Mouse (Mus musculus): ENCODE results near the gene H2-DMa. TPM values are rescaled to one million over a fixed set of nuclear protein-coding genes. Genes with fewer than 3 reads are reported as not detected.

H2-DMa gene
- polyA plus RNA-seq, 1 experiment from 2014 or later = 6.9 TPM

- H3K9me3 ChIP-seq = peaks cover 7% of the 10 kb centered on the region; the same call in 1 of the 2 replicates
- no peak for DNase-seq (ENCODE audit: extremely low spot score, low spot score)
- H3K27ac ChIP-seq = no peak overlapping the region
- H3K4me1 ChIP-seq = no peaks in the 10 kb centered on the region
- 78% methylated on average over 13 of the region's 13 CpGs for WGBS
- no peaks in the 10 kb centered on the region for H3K36me3 ChIP-seq (replicated peaks)
- no peak overlapping the region for H3K4me3 ChIP-seq
- peaks cover 23% of the 10 kb centered on the region for H3K27me3 ChIP-seq (ENCODE audit: poor library complexity, severe bottlenecking)
Observed at GRCm38 (mm10) chr17:34179913-34180859, 60.8 kb downstream of the H2-DMa start.

GRCm38 (mm10) chr17:34183564-34184219, 64.4 kb downstream of the H2-DMa start:
- no peak for DNase-seq (ENCODE audit: extremely low spot score, low spot score)
- Histone ChIP-seq H3K4me1 (peaks cover 19% of the 10 kb centered on the region), H3K27me3 (ENCODE audit: poor library complexity, severe bottlenecking) (peaks cover 58% of the 10 kb centered on the region), H3K4me3 (no peak overlapping the region), H3K36me3 (replicated peaks) (no peaks in the 10 kb centered on the region), H3K27ac (no peak overlapping the region), H3K9me3 (no peaks in the 10 kb centered on the region)
- 79% methylated on average over 15 of the region's 15 CpGs for WGBS

GRCm38 (mm10) chr17:34185526-34185925, 66.2 kb downstream of the H2-DMa start:
- H3K27ac ChIP-seq = no peak overlapping the region
- no peaks in the 10 kb centered on the region for H3K9me3 ChIP-seq
- H3K36me3 ChIP-seq (replicated peaks) = no peaks in the 10 kb centered on the region
- H3K4me1 ChIP-seq = peaks cover 19% of the 10 kb centered on the region
- DNase-seq (ENCODE audit: extremely low spot score, low spot score) = no peak
- H3K4me3 ChIP-seq = no peak overlapping the region
- H3K27me3 ChIP-seq (ENCODE audit: poor library complexity, severe bottlenecking) = peaks cover 77% of the 10 kb centered on the region
- 88% methylated on average over 9 of the region's 9 CpGs for WGBS

- Histone ChIP-seq H3K36me3 (replicated peaks) (no peaks in the 10 kb centered on the region), H3K27ac (peak overlapping the region; percentile 54; the same call in 1 of the 2 replicates), H3K9me3 (no peaks in the 10 kb centered on the region), H3K4me1 (peaks cover 19% of the 10 kb centered on the region), H3K27me3 (ENCODE audit: poor library complexity, severe bottlenecking) (peaks cover 90% of the 10 kb centered on the region), H3K4me3 (peak overlapping the region; percentile 56)
- peak; percentile 32 for DNase-seq (ENCODE audit: extremely low spot score, low spot score)
- WGBS = 3% methylated on average over 14 of the region's 14 CpGs
Observed at GRCm38 (mm10) chr17:34186885-34187260, 67.5 kb downstream of the H2-DMa start.

- peak; percentile 93 for DNase-seq (ENCODE audit: extremely low spot score, low spot score)
- H3K27me3 ChIP-seq (ENCODE audit: poor library complexity, severe bottlenecking) = peaks cover 95% of the 10 kb centered on the region
- peak within 1 kb of the TSS; percentile 54 for H3K27ac ChIP-seq
- H3K4me3 ChIP-seq = peak within 1 kb of the TSS; percentile 56
- H3K36me3 ChIP-seq (replicated peaks) = no peaks in the 10 kb centered on the region
- no peaks in the 10 kb centered on the region for H3K9me3 ChIP-seq
- peaks cover 19% of the 10 kb centered on the region for H3K4me1 ChIP-seq
- WGBS = under 1% methylated on average over 46 of the region's 46 CpGs
Observed at GRCm38 (mm10) chr17:34187261-34187916, 68.0 kb downstream of the H2-DMa start, which contains the start of the genes Tap1 and Psmb9. TSS of gene Tap1 (plus strand) at chr17:34187553. TSS of gene Psmb9 (minus strand) at chr17:34187764.

- peak overlapping the region; percentile 54 for H3K27ac ChIP-seq
- 3% methylated on average over 20 of the region's 20 CpGs for WGBS
- H3K36me3 ChIP-seq (replicated peaks) = no peaks in the 10 kb centered on the region
- H3K4me3 ChIP-seq = peak overlapping the region; percentile 56
- peaks cover 19% of the 10 kb centered on the region for H3K4me1 ChIP-seq
- H3K9me3 ChIP-seq = no peaks in the 10 kb centered on the region
- DNase-seq (ENCODE audit: extremely low spot score, low spot score) = peak; percentile 37
- H3K27me3 ChIP-seq (ENCODE audit: poor library complexity, severe bottlenecking) = peaks cover 100% of the 10 kb centered on the region
Observed at GRCm38 (mm10) chr17:34188010-34188409, 68.7 kb downstream of the H2-DMa start.

Other genes with a start within 250 kb of the H2-DMa start
- gene Gm7029, start 245.7 kb upstream of the H2-DMa start, polyA plus RNA-seq (2016; fragmentation: Nextera tagmentation; extraction: Ambion mirVana) = not detected in 2 replicates
- 6.6 and 8.1 TPM in 2 replicates for gene Kifc1, start 228.9 kb upstream of the H2-DMa start, polyA plus RNA-seq (2016; fragmentation: Nextera tagmentation; extraction: Ambion mirVana)
- gene Platr17, start 214.4 kb upstream of the H2-DMa start, polyA plus RNA-seq (2016; fragmentation: Nextera tagmentation; extraction: Ambion mirVana) = 0.19 and 0.39 TPM in 2 replicates
- 85.9 and 90.8 TPM in 2 replicates for gene Daxx, start 210.1 kb upstream of the H2-DMa start, polyA plus RNA-seq (2016; fragmentation: Nextera tagmentation; extraction: Ambion mirVana)
- gene Tapbp, start 203.6 kb upstream of the H2-DMa start, polyA plus RNA-seq (2016; fragmentation: Nextera tagmentation; extraction: Ambion mirVana) = 14.1 TPM in 2 replicates
- 21.2 and 23.2 TPM in 2 replicates for gene Zbtb22, start 203.6 kb upstream of the H2-DMa start, polyA plus RNA-seq (2016; fragmentation: Nextera tagmentation; extraction: Ambion mirVana)
- 39.3 and 46.7 TPM in 2 replicates for gene Rgl2, start 190.0 kb upstream of the H2-DMa start, polyA plus RNA-seq (2016; fragmentation: Nextera tagmentation; extraction: Ambion mirVana)
- 239 and 242 TPM in 2 replicates for gene Pfdn6, start 179.2 kb upstream of the H2-DMa start, polyA plus RNA-seq (2016; fragmentation: Nextera tagmentation; extraction: Ambion mirVana)
- gene Wdr46, start 178.9 kb upstream of the H2-DMa start, polyA plus RNA-seq (2016; fragmentation: Nextera tagmentation; extraction: Ambion mirVana) = 56.1 and 59.6 TPM in 2 replicates
- 3.3 and 3.7 TPM in 2 replicates for gene B3galt4, start 168.1 kb upstream of the H2-DMa start, polyA plus RNA-seq (2016; fragmentation: Nextera tagmentation; extraction: Ambion mirVana)
- 49.4 and 51.3 TPM in 2 replicates for gene Vps52, start 163.7 kb upstream of the H2-DMa start, polyA plus RNA-seq (2016; fragmentation: Nextera tagmentation; extraction: Ambion mirVana)
- 1,596 and 1,663 TPM in 2 replicates for gene Rps18, start 163.5 kb upstream of the H2-DMa start, polyA plus RNA-seq (2016; fragmentation: Nextera tagmentation; extraction: Ambion mirVana)
- gene H2-K1, start 119.2 kb upstream of the H2-DMa start, polyA plus RNA-seq (2016; fragmentation: Nextera tagmentation; extraction: Ambion mirVana) = 51.2 and 51.8 TPM in 2 replicates
- 11.4 and 12.4 TPM in 2 replicates for gene Ring1, start 94.9 kb upstream of the H2-DMa start, polyA plus RNA-seq (2016; fragmentation: Nextera tagmentation; extraction: Ambion mirVana)
- gene H2-Ke6, start 91.5 kb upstream of the H2-DMa start, polyA plus RNA-seq (2016; fragmentation: Nextera tagmentation; extraction: Ambion mirVana) = 95.4 and 96.4 TPM in 2 replicates
- gene Slc39a7, start 87.9 kb upstream of the H2-DMa start, polyA plus RNA-seq (2016; fragmentation: Nextera tagmentation; extraction: Ambion mirVana) = 203 and 206 TPM in 2 replicates
- gene Rxrb, start 87.7 kb upstream of the H2-DMa start, polyA plus RNA-seq (2016; fragmentation: Nextera tagmentation; extraction: Ambion mirVana) = 44.5 and 48.3 TPM in 2 replicates
- 0.74 and 0.75 TPM in 2 replicates for gene Col11a2, start 80.1 kb upstream of the H2-DMa start, polyA plus RNA-seq (2016; fragmentation: Nextera tagmentation; extraction: Ambion mirVana)
- 0.12 and 0.43 TPM in 2 replicates for gene H2-Oa, start 27.2 kb upstream of the H2-DMa start, polyA plus RNA-seq (2016; fragmentation: Nextera tagmentation; extraction: Ambion mirVana)
- gene Brd2, start 3.1 kb downstream of the H2-DMa start, polyA plus RNA-seq (2016; fragmentation: Nextera tagmentation; extraction: Ambion mirVana) = 121 and 134 TPM in 2 replicates
- gene H2-DMb2, start 23.8 kb downstream of the H2-DMa start, polyA plus RNA-seq (2016; fragmentation: Nextera tagmentation; extraction: Ambion mirVana) = 0.16 and 0.26 TPM in 2 replicates
- 0.24 and 0.81 TPM in 2 replicates for gene H2-DMb1, start 33.5 kb downstream of the H2-DMa start, polyA plus RNA-seq (2016; fragmentation: Nextera tagmentation; extraction: Ambion mirVana)
- gene Tap1, start 68.0 kb downstream of the H2-DMa start, polyA plus RNA-seq (2016; fragmentation: Nextera tagmentation; extraction: Ambion mirVana) = 1.4 and 1.7 TPM in 2 replicates
- gene Psmb9, start 68.2 kb downstream of the H2-DMa start, polyA plus RNA-seq (2016; fragmentation: Nextera tagmentation; extraction: Ambion mirVana) = 0.79 and 1.3 TPM in 2 replicates
- 1.2 and 1.3 TPM in 2 replicates for gene Psmb8, start 78.2 kb downstream of the H2-DMa start, polyA plus RNA-seq (2016; fragmentation: Nextera tagmentation; extraction: Ambion mirVana)
- 0.18 and 0.60 TPM in 2 replicates for gene Tap2, start 84.0 kb downstream of the H2-DMa start, polyA plus RNA-seq (2016; fragmentation: Nextera tagmentation; extraction: Ambion mirVana)
- gene H2-Ob, start 119.4 kb downstream of the H2-DMa start, polyA plus RNA-seq (2016; fragmentation: Nextera tagmentation; extraction: Ambion mirVana) = not detected in 2 replicates
- 9.8 and 12.5 TPM in 2 replicates for gene H2-Ab1, start 138.1 kb downstream of the H2-DMa start, polyA plus RNA-seq (2016; fragmentation: Nextera tagmentation; extraction: Ambion mirVana)
- gene H2-Aa, start 168.3 kb downstream of the H2-DMa start, polyA plus RNA-seq (2016; fragmentation: Nextera tagmentation; extraction: Ambion mirVana) = 0.17 TPM in 1 of 2 replicates, not detected in the other
- gene H2-Eb1, start 186.3 kb downstream of the H2-DMa start, polyA plus RNA-seq (2016; fragmentation: Nextera tagmentation; extraction: Ambion mirVana) = 0.54 and 1.0 TPM in 2 replicates
- not detected in 2 replicates for gene H2-Eb2, start 206.1 kb downstream of the H2-DMa start, polyA plus RNA-seq (2016; fragmentation: Nextera tagmentation; extraction: Ambion mirVana)
- gene Btnl2, start 235.3 kb downstream of the H2-DMa start, polyA plus RNA-seq (2016; fragmentation: Nextera tagmentation; extraction: Ambion mirVana) = not detected in 2 replicates

Data from forebrain, embryonic 10.5 days (tissue).